Mouse (Mus musculus): Measurements from ENCODE around the gene Samd4b.

- TF ChIP-seq CTCF (IDR thresholded peaks at IDR 0.05; ENCODE audit: low read depth) (peak; percentile 91), EP300 (IDR thresholded peaks at IDR 0.05; ENCODE audit: low read depth) (no peak)
Observed at GRCm38 (mm10) chr7:28446446-28446845, 151.5 kb downstream of the Samd4b start.
